8 mouse cellular contexts compared by ENCODE assay signal in the genomic region with DNA sequence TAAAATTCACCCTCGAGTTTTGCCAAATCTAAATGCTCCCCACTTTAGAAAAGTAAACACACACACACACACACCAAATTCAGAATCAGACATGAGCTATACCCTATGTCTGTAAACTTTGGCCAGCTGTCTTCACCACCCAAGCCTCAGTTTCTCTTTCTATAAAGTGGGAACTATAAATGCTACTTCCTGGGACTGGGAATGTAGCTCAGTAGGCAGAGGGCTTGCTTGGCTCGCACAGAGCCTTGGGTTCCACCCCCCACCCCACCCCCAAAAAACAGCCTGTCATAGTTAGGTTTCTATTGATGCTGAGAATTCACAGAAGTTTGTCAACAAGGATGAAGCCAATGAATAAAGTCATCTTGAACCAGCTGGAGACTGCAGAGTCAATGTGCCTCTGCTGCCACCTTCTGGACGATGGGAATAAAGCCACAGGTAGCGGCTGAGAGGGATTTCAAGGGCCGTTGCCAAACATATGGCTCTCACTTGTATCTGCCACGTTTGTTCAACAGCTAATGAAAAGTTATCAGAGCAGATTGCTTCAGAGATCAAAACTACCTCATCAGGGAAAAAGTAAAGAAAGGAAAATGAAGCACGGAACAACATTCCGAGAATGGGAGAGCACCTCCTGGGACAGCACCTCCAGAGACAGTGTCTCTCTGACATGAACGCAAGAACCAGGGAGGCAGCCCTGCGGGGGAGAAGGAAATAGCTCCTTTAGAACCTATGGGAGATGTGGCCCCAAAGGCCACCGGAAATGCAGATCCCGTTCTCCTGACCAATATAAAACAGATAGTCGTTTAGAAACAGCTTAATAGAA. TPM values are rescaled to one million over a fixed set of nuclear protein-coding genes. Genes with fewer than 3 reads are reported as not detected.
DNase-seq lines count a peak whose midpoint lies in the region; ATAC-seq lines count a peak whose summit lies in the region.

No protein-coding gene starts in this region.

- no peak overlapping the region for H3K9ac ChIP-seq in limb, embryonic 12.5 days (replicated peaks)
- no peak overlapping the region for H3K9ac ChIP-seq in stomach, embryonic 14.5 days (replicated peaks; ENCODE audit: low read depth, low read length)

- peak overlapping the region; percentile 20; the same call in 1 of the 2 replicates for H3K4me2 ChIP-seq in limb, embryonic 12.5 days
- peak overlapping the region; percentile 26; the same call in 1 of the 2 replicates for H3K4me2 ChIP-seq in stomach, embryonic 14.5 days (replicated peaks; ENCODE audit: low read depth, low read length)

- no peaks in the 10 kb centered on the region for H3K36me3 ChIP-seq in limb, embryonic 12.5 days
- H3K36me3 ChIP-seq in stomach, embryonic 14.5 days (ENCODE audit: control insufficient read depth, insufficient read depth, low read length), result no peaks in the 10 kb centered on the region

- no peak overlapping the region for H3K4me3 ChIP-seq in limb, embryonic 12.5 days (replicated peaks)
- H3K4me3 ChIP-seq in stomach, embryonic 14.5 days (ENCODE audit: low read depth, low read length), result no peak overlapping the region

- H3K27ac ChIP-seq in limb, embryonic 12.5 days, result no peak overlapping the region
- peak overlapping the region; percentile 63; the same call in 1 of the 2 replicates for H3K27ac ChIP-seq in stomach, embryonic 14.5 days (ENCODE audit: low read length)

- peak; percentile 61 for DNase-seq in 3134 (ENCODE audit: extremely low read depth, insufficient read length, low spot score)
- peak; percentile 80 for DNase-seq in adrenal gland, adult 18-20 months (ENCODE audit: low spot score in 2 of 2)
- DNase-seq in embryo, embryonic 11 days, result peak; percentile 87
- peak; percentile 38 for DNase-seq in gonadal fat pad, adult 2 months (ENCODE audit: low read depth)
- peak; percentile 70 to 84 for DNase-seq in kidney, adult 8-10 months
- DNase-seq in natural killer cell, adult 2 months (ENCODE audit: low spot score in 2 of 2), result peak; percentile 50 to 69

- 0 out of 2 replicates have a peak, but pooled peaks have one; percentile 42 for ATAC-seq in limb, embryonic 12.5 days (ENCODE audit: insufficient number of reproducible peaks, insufficient read depth, low FRiP score, low TSS enrichment, low read depth)
- ATAC-seq in stomach, embryonic 14.5 days (ENCODE audit: insufficient number of reproducible peaks, insufficient read depth, low FRiP score, low read depth), result peak; percentile 79; the same call in 1 of the 2 replicates

- 19% methylated on average over 13 of the region's 13 CpGs for WGBS in limb, embryonic 12.5 days
- WGBS in stomach, embryonic 14.5 days, result 19% methylated on average over 13 of the region's 13 CpGs

- peaks cover 6% of the 10 kb centered on the region; the same call in 1 of the 2 replicates for H3K4me1 ChIP-seq in limb, embryonic 12.5 days (replicated peaks)
- H3K4me1 ChIP-seq in stomach, embryonic 14.5 days (ENCODE audit: control insufficient read depth, insufficient read depth, low read length), result peaks cover 7% of the 10 kb centered on the region; the same call in 1 of the 2 replicates

- H3K9me3 ChIP-seq in limb, embryonic 12.5 days, result no peaks in the 10 kb centered on the region
- no peaks in the 10 kb centered on the region for H3K9me3 ChIP-seq in stomach, embryonic 14.5 days (ENCODE audit: control insufficient read depth, low read depth, low read length)

- 0 out of 2 replicates have a peak, but pooled peaks cover 4% of the 10 kb centered on the region for H3K27me3 ChIP-seq in limb, embryonic 12.5 days
- no peaks in the 10 kb centered on the region for H3K27me3 ChIP-seq in stomach, embryonic 14.5 days (ENCODE audit: control insufficient read depth, insufficient read depth, low read length)

RNA-seq across cellular contexts. Expression of a gene that starts 42.3 kb away (rescaled TPM):
- total RNA-seq in adrenal gland, adult 18-20 months (2021), result 10 to 100 TPM; 35.6 to 47.6 TPM
- 8.2 and 8.5 TPM in 2 replicates for polyA plus RNA-seq in gonadal fat pad, adult 2 months (2012; rRNA removed)
- 72.0 and 74.4 TPM in 2 replicates for polyA plus RNA-seq in limb, embryonic 12.5 days (2016; fragmentation: Nextera tagmentation; extraction: Ambion mirVana)
- polyA plus RNA-seq in stomach, embryonic 14.5 days (2014; fragmentation: Nextera tagmentation; extraction: Ambion mirVana), result 56.6 and 56.8 TPM in 2 replicates
